Mouse (Mus musculus) T-helper 1 cell (primary cell): ENCODE data around the gene 0610009B22Rik.

Experiments used
- in situ Hi-C: fragments of 300-600 bp; cut with MboI, MseI; formaldehyde crosslinking; loops from one replicate; pipeline ENCODE4 v1.15.1; 2025; ENCODE audit warnings: high pct_unique_total_duplicates

Gene 0610009B22Rik

GRCm38 (mm10) chr11:51661867-51662365 lies 26.8 kb downstream of the 0610009B22Rik start:
- in situ Hi-C loops: no loop called here

GRCm38 (mm10) chr11:51658705-51659104 lies 30.0 kb downstream of the 0610009B22Rik start:
- in situ Hi-C loops: no loop called here

GRCm38 (mm10) chr11:51658291-51658690 lies 30.4 kb downstream of the 0610009B22Rik start:
- in situ Hi-C loops: no loop called here

GRCm38 (mm10) chr11:51656798-51657521 lies 31.7 kb downstream of the 0610009B22Rik start:
- in situ Hi-C loops: no loop called here

- in situ Hi-C loops: no loop called here
These were observed 33.8 kb downstream of the 0610009B22Rik start for GRCm38 (mm10) chr11:51654891-51655290.

GRCm38 (mm10) chr11:51653736-51654135 lies 34.9 kb downstream of the 0610009B22Rik start:
- in situ Hi-C loops: no loop called here

- in situ Hi-C loops: no loop called here
These were observed 35.7 kb downstream of the 0610009B22Rik start for GRCm38 (mm10) chr11:51652889-51653418.

- in situ Hi-C loops: no loop called here
These were observed 37.8 kb downstream of the 0610009B22Rik start, which contains the start of the genes N4bp3 and D930048N14Rik for GRCm38 (mm10) chr11:51650691-51651515. Gene N4bp3, minus strand, starts transcription at chr11:51650842. Gene D930048N14Rik, plus strand, starts transcription at chr11:51650954.

- in situ Hi-C loops: no loop called here
These were observed 38.4 kb downstream of the 0610009B22Rik start for GRCm38 (mm10) chr11:51650261-51650660.

- in situ Hi-C loops: no loop called here
These were observed 38.8 kb downstream of the 0610009B22Rik start for GRCm38 (mm10) chr11:51649889-51650199.

- in situ Hi-C loops: no loop called here
These were observed 39.4 kb downstream of the 0610009B22Rik start for GRCm38 (mm10) chr11:51649111-51649888.

- in situ Hi-C loops: no loop called here
These were observed 40.1 kb downstream of the 0610009B22Rik start for GRCm38 (mm10) chr11:51648566-51648965.

- in situ Hi-C loops: no loop called here
These were observed 41.7 kb downstream of the 0610009B22Rik start for GRCm38 (mm10) chr11:51646751-51647667.

GRCm38 (mm10) chr11:51646245-51646644 lies 42.4 kb downstream of the 0610009B22Rik start:
- in situ Hi-C loops: no loop called here

- in situ Hi-C loops: no loop called here
These were observed 43.4 kb downstream of the 0610009B22Rik start for GRCm38 (mm10) chr11:51645293-51645692.

- in situ Hi-C loops: loop anchor here (5.0 kb wide), 1 partner anchor 38 kb away; no protein-coding TSS in a partner anchor
These were observed 44.5 kb downstream of the 0610009B22Rik start for GRCm38 (mm10) chr11:51644217-51644616.

GRCm38 (mm10) chr11:51643761-51644160 lies 44.9 kb downstream of the 0610009B22Rik start:
- in situ Hi-C loops: loop anchor here (5.0 kb wide), 1 partner anchor 39 kb away; no protein-coding TSS in a partner anchor

GRCm38 (mm10) chr11:51643202-51643601 lies 45.5 kb downstream of the 0610009B22Rik start:
- in situ Hi-C loops: loop anchor here (5.0 kb wide), 1 partner anchor 39 kb away; no protein-coding TSS in a partner anchor

- in situ Hi-C loops: loop anchor here (5.0 kb wide), 1 partner anchor 42 kb away; no protein-coding TSS in a partner anchor
These were observed 47.9 kb downstream of the 0610009B22Rik start for GRCm38 (mm10) chr11:51640748-51641147.

GRCm38 (mm10) chr11:51638497-51638896 lies 50.2 kb downstream of the 0610009B22Rik start:
- in situ Hi-C loops: no loop called here
